Mouse (Mus musculus) G1E (cell line): Measurements from ENCODE around the gene Dstyk.

Experiments
- CTCF ChIP-seq: IDR thresholded peaks from 2 replicates; pipeline ENCODE4 v1.5.1; 2012; ENCODE audit warnings: low read depth, low read length, inconsistent platforms, mixed read lengths
- GATA1 ChIP-seq: IDR thresholded peaks from 2 replicates; pipeline ENCODE4 v1.6.1; 2012; ENCODE audit warnings: borderline replicate concordance, low read length, inconsistent platforms, mixed read lengths

GRCm38 (mm10) chr1:132505155-132505554 is 87.8 kb downstream of the Dstyk start:
- TF ChIP-seq CTCF (no peak), GATA1 (no peak)
